Mouse (Mus musculus): Measurements from ENCODE around the gene Cog5. TPM values are rescaled to one million over a fixed set of nuclear protein-coding genes. Genes with fewer than 3 reads are reported as not detected.
A peak's percentile ranks its signal among the peaks of the same experiment; 100 is the strongest.

Gene Cog5
- polyA plus RNA-seq, 1 experiment from 2014 or later = 34.3 TPM

DNA sequence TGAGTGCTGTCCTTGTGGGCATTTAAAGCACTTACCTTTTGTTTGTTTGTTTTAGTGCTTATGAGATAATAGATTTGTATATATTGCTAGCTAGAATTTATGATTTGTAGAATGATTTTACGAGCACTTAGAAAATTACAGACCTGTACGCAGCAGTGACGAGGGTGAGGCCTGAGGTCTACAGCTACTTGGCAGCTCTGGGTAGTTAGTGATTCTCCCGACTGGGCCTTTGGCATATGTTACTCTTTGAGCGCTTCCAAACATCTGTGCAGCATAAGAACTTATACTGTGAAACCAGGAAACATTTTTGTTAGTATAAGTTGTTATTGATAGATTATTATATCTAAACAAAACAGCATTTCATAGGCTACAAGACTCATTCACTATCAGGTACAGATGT is 46.7 kb downstream of the Cog5 start:
- H3K36me3 ChIP-seq (ENCODE audit: control insufficient read depth, insufficient read depth, low read length) = 0 out of 2 replicates have a peak, but pooled peaks cover 3% of the 10 kb centered on the region
- no peak overlapping the region for H3K4me2 ChIP-seq
- no peak overlapping the region for H3K27ac ChIP-seq (ENCODE audit: low read depth, low read length)
- no peak for DNase-seq (ENCODE audit: low spot score, missing footprints)
- H3K4me3 ChIP-seq (ENCODE audit: low read depth, low read length) = no peak overlapping the region
- H3K9ac ChIP-seq (ENCODE audit: low read length) = no peak overlapping the region
- no peak for ATAC-seq (ENCODE audit: low FRiP score)
- no peaks in the 10 kb centered on the region for H3K27me3 ChIP-seq (ENCODE audit: control insufficient read depth, insufficient read depth, low read length)
- H3K9me3 ChIP-seq (ENCODE audit: control insufficient read depth, low read length) = peaks cover 5% of the 10 kb centered on the region; the same call in 1 of the 2 replicates
- 90% methylated on average over 5 of the region's 5 CpGs for WGBS
- H3K4me1 ChIP-seq (ENCODE audit: control insufficient read depth, insufficient read depth, low read length) = no peaks in the 10 kb centered on the region

DNA sequence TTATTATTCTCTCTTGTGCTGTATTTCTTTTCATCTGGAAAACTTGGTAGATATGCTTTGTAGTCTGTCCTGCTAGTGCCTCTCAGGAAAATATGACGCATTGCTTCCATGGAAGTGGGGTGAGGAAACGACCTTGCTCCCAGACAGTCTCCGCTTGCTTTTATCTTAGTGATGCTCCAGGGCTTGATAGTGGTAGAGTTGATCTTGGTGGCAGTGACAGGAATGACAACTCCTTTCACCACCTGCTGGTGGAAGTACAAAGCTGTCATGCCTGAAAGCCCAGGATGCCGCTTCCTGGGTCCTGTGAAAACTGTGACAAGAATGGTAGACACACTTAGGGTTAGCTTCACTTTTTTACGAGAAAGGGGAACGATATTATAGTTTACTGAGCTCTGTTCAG is 49.2 kb downstream of the Cog5 start:
- ATAC-seq (ENCODE audit: low FRiP score) (no peak), DNase-seq (ENCODE audit: low spot score, missing footprints) (no peak)
- H3K9ac ChIP-seq (ENCODE audit: low read length) = no peak overlapping the region
- no peaks in the 10 kb centered on the region for H3K27me3 ChIP-seq (ENCODE audit: control insufficient read depth, insufficient read depth, low read length)
- no peaks in the 10 kb centered on the region for H3K9me3 ChIP-seq (ENCODE audit: control insufficient read depth, low read length)
- H3K27ac ChIP-seq (ENCODE audit: low read depth, low read length) = no peak overlapping the region
- WGBS = 74% methylated on average over 6 of the region's 6 CpGs
- H3K4me2 ChIP-seq = no peak overlapping the region
- H3K4me3 ChIP-seq (ENCODE audit: low read depth, low read length) = no peak overlapping the region
- no peaks in the 10 kb centered on the region for H3K36me3 ChIP-seq (ENCODE audit: control insufficient read depth, insufficient read depth, low read length)
- H3K4me1 ChIP-seq (ENCODE audit: control insufficient read depth, insufficient read depth, low read length) = no peaks in the 10 kb centered on the region

DNA sequence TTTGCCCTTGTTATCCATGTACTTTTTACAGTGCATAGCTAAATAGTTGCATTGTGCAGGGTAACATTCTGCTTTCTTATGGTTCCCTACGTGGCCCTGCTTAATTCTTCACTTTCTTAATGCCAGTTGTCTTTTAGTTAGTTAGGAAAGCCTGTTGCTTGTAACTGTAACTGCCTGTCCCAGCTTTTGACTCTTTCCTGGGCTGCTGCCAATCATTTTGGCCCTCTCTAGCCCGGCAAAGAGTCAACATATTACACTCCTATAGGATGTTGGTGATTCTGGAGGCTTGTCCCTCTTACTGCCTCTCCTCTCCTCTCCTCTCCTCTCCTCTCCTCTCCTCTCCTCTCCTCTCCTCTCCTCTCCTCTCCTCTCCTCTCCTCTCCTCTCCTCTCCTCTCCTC is 51.5 kb downstream of the Cog5 start:
- no peak for ATAC-seq (ENCODE audit: low FRiP score)
- Histone ChIP-seq H3K4me2 (no peak overlapping the region), H3K4me1 (ENCODE audit: control insufficient read depth, insufficient read depth, low read length) (no peaks in the 10 kb centered on the region), H3K27ac (ENCODE audit: low read depth, low read length) (no peak overlapping the region), H3K4me3 (ENCODE audit: low read depth, low read length) (no peak overlapping the region), H3K27me3 (ENCODE audit: control insufficient read depth, insufficient read depth, low read length) (no peaks in the 10 kb centered on the region), H3K9ac (ENCODE audit: low read length) (no peak overlapping the region), H3K36me3 (ENCODE audit: control insufficient read depth, insufficient read depth, low read length) (no peaks in the 10 kb centered on the region), H3K9me3 (ENCODE audit: control insufficient read depth, low read length) (no peaks in the 10 kb centered on the region)
- whole genome bisulfite sequencing = 78% methylated on average over 2 of the region's 2 CpGs
- DNase-seq (ENCODE audit: low spot score, missing footprints) = no peak

DNA sequence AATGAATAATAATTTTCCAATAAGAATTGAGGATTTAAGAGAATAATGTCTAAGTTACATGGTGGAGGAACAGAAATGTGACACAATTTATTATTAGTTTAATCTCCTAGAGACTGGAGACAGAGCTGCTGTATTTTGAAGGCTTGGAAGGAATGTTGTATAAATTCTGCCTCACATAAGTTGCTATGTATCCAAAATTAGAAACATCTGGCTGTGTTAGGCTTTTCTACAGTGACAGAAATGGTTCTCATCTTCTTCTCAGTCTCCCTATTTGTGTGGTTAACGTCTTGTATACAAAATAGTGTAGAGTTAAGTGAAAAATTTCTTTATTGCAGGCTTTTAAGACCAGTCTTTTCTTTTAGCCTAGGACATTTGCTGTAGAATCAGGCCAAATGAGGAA is 52.9 kb downstream of the Cog5 start:
- no peak overlapping the region for H3K27ac ChIP-seq (ENCODE audit: low read depth, low read length)
- H3K36me3 ChIP-seq (ENCODE audit: control insufficient read depth, insufficient read depth, low read length) = no peaks in the 10 kb centered on the region
- H3K4me3 ChIP-seq (ENCODE audit: low read depth, low read length) = no peak overlapping the region
- H3K27me3 ChIP-seq (ENCODE audit: control insufficient read depth, insufficient read depth, low read length) = no peaks in the 10 kb centered on the region
- ATAC-seq (ENCODE audit: low FRiP score) = no peak
- 78% methylated on average over 1 of the region's 1 CpGs for WGBS
- DNase-seq (ENCODE audit: low spot score, missing footprints) = no peak
- H3K4me1 ChIP-seq (ENCODE audit: control insufficient read depth, insufficient read depth, low read length) = no peaks in the 10 kb centered on the region
- no peak overlapping the region for H3K4me2 ChIP-seq
- no peak overlapping the region for H3K9ac ChIP-seq (ENCODE audit: low read length)
- H3K9me3 ChIP-seq (ENCODE audit: control insufficient read depth, low read length) = no peaks in the 10 kb centered on the region

DNA sequence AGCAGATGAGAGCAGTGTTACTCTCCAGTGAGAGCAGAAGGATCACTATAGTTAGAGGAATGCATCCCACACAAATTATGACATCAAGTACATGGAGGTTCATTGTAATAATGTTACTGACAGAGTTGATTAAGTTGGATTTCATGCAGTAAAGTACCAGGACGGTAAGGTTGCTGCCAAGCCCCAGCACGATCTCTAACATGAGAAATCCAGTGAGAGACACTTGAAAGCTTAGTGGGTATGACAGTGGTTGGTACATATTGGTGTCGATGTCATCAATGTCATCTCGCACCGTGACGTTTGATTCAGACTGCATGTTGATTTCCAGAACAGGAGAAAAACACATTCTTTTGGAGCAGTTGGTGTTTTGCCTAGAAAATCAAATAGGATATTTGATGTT is 55.0 kb downstream of the Cog5 start:
- H3K9me3 ChIP-seq (ENCODE audit: control insufficient read depth, low read length) = no peaks in the 10 kb centered on the region
- no peaks in the 10 kb centered on the region for H3K4me1 ChIP-seq (ENCODE audit: control insufficient read depth, insufficient read depth, low read length)
- no peaks in the 10 kb centered on the region for H3K27me3 ChIP-seq (ENCODE audit: control insufficient read depth, insufficient read depth, low read length)
- no peak for DNase-seq (ENCODE audit: low spot score, missing footprints)
- 87% methylated on average over 6 of the region's 6 CpGs for WGBS
- no peak overlapping the region for H3K27ac ChIP-seq (ENCODE audit: low read depth, low read length)
- no peak overlapping the region for H3K9ac ChIP-seq (ENCODE audit: low read length)
- no peaks in the 10 kb centered on the region for H3K36me3 ChIP-seq (ENCODE audit: control insufficient read depth, insufficient read depth, low read length)
- H3K4me3 ChIP-seq (ENCODE audit: low read depth, low read length) = no peak overlapping the region
- ATAC-seq (ENCODE audit: low FRiP score) = no peak
- no peak overlapping the region for H3K4me2 ChIP-seq

DNA sequence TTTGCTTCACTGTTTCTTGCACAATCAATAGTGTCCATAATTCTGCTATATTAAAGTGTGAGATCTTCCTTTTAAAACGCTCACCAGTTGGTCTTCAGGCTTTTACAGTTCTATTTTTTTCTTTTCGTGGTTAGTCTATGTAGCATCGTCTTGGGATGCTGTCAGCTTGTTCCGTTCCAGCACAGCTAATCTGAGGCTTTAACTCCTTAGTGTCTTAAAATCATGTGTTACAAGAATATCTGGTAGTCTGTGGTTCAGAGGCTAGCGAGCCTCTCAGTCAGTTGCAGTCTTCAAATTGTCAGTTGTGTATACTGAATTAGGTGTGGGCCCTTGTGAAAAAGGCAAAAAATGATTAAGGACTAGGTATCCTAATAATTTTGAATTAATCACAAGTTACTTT is 57.6 kb downstream of the Cog5 start:
- Histone ChIP-seq H3K4me1 (ENCODE audit: control insufficient read depth, insufficient read depth, low read length) (no peaks in the 10 kb centered on the region), H3K9ac (ENCODE audit: low read length) (no peak overlapping the region), H3K9me3 (ENCODE audit: control insufficient read depth, low read length) (no peaks in the 10 kb centered on the region), H3K27me3 (ENCODE audit: control insufficient read depth, insufficient read depth, low read length) (no peaks in the 10 kb centered on the region), H3K4me2 (peak overlapping the region; percentile 26; the same call in 1 of the 2 replicates), H3K4me3 (ENCODE audit: low read depth, low read length) (peak overlapping the region; percentile 17; the same call in 1 of the 2 replicates), H3K27ac (ENCODE audit: low read depth, low read length) (no peak overlapping the region), H3K36me3 (ENCODE audit: control insufficient read depth, insufficient read depth, low read length) (no peaks in the 10 kb centered on the region)
- ATAC-seq (ENCODE audit: low FRiP score) (peak; percentile 50; the same call in 1 of the 2 replicates), DNase-seq (ENCODE audit: low spot score, missing footprints) (no peak)
- 55% methylated on average over 5 of the region's 5 CpGs for WGBS

DNA sequence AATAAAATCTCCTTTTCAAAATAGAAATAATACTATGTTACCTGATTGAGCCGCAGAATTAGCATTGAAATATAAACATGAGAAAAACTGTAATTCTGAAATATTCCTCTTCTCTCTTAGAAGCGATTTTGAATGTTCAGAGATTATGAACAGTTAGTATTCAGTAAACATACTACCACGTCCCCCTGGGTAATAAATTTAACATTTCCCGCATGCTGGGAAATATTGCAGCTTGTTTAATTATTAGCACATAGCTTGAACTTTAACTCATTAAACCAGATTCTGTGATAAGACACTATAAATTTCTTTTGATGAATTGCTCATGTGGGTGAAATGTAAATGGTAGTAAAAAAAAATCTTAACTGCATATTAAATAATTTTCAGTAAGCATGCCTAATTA is 58.1 kb downstream of the Cog5 start:
- H3K36me3 ChIP-seq (ENCODE audit: control insufficient read depth, insufficient read depth, low read length) = no peaks in the 10 kb centered on the region
- no peak overlapping the region for H3K4me3 ChIP-seq (ENCODE audit: low read depth, low read length)
- H3K9me3 ChIP-seq (ENCODE audit: control insufficient read depth, low read length) = no peaks in the 10 kb centered on the region
- no peak overlapping the region for H3K9ac ChIP-seq (ENCODE audit: low read length)
- no peak overlapping the region for H3K4me2 ChIP-seq
- H3K4me1 ChIP-seq (ENCODE audit: control insufficient read depth, insufficient read depth, low read length) = no peaks in the 10 kb centered on the region
- DNase-seq (ENCODE audit: low spot score, missing footprints) = no peak
- no peaks in the 10 kb centered on the region for H3K27me3 ChIP-seq (ENCODE audit: control insufficient read depth, insufficient read depth, low read length)
- 86% methylated on average over 4 of the region's 4 CpGs for WGBS
- H3K27ac ChIP-seq (ENCODE audit: low read depth, low read length) = no peak overlapping the region
- ATAC-seq (ENCODE audit: low FRiP score) = no peak

DNA sequence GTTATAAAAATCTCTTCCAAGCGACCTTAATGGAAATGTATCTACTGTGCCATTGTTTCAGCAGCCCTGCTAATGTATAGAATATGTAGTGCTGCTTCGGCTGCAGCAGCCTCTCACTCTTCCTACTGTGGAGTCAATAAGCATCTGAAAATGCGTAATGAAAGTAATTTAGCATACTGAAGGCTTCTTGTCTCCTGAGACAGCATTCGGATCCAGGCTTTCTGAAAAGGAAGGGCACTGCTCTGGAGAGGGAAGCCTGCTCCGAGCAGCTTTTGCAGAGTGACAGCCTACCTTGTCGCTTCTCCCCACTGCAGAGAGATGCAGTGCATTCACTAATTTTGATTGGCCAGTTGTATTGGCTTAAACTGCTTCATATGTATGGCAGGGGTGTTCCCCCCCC is 58.9 kb downstream of the Cog5 start, which contains the start of gene Gpr22:
TSS of gene Gpr22 (minus strand) at position 348 of the 400 bp plus-strand sequence.
- H3K4me1 ChIP-seq (ENCODE audit: control insufficient read depth, insufficient read depth, low read length) = no peaks in the 10 kb centered on the region
- H3K4me3 ChIP-seq (ENCODE audit: low read depth, low read length) = peak within 1 kb of the TSS; percentile 14; the same call in 1 of the 2 replicates
- peak; percentile 86; the same call in 1 of the 2 replicates for ATAC-seq (ENCODE audit: low FRiP score)
- H3K4me2 ChIP-seq = no peak within 1 kb of the TSS
- peak within 1 kb of the TSS; percentile 48; the same call in 1 of the 2 replicates for H3K27ac ChIP-seq (ENCODE audit: low read depth, low read length)
- no peak for DNase-seq (ENCODE audit: low spot score, missing footprints)
- no peaks in the 10 kb centered on the region for H3K27me3 ChIP-seq (ENCODE audit: control insufficient read depth, insufficient read depth, low read length)
- WGBS = 34% methylated on average over 6 of the region's 6 CpGs
- H3K36me3 ChIP-seq (ENCODE audit: control insufficient read depth, insufficient read depth, low read length) = no peaks in the 10 kb centered on the region
- H3K9ac ChIP-seq (ENCODE audit: low read length) = no peak within 1 kb of the TSS; the same call in 1 of the 2 replicates
- no peaks in the 10 kb centered on the region for H3K9me3 ChIP-seq (ENCODE audit: control insufficient read depth, low read length)

DNA sequence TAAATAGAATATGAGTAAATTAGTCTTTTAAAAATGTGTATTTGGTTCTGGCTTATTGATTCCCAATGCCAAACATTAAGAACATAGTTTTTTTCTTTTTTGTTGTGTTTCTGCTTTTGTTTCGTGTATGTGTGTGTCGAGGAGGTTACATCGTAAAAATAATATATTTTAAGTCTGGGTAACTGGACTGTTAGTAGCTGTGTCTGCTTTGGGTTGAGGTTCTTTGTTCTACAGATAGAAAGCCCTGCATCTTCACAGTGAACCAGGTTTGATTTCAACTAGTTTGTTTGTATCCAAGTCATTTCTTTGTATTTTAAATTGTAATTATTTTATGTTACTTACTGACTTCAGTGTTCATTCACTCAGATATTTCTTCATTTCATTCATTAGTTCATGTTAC is 59.4 kb downstream of the Cog5 start:
- DNase-seq (ENCODE audit: low spot score, missing footprints) (no peak), ATAC-seq (ENCODE audit: low FRiP score) (no peak)
- 91% methylated on average over 3 of the region's 3 CpGs for WGBS
- Histone ChIP-seq H3K27ac (ENCODE audit: low read depth, low read length) (no peak overlapping the region), H3K4me3 (ENCODE audit: low read depth, low read length) (no peak overlapping the region), H3K4me2 (no peak overlapping the region), H3K27me3 (ENCODE audit: control insufficient read depth, insufficient read depth, low read length) (no peaks in the 10 kb centered on the region), H3K4me1 (ENCODE audit: control insufficient read depth, insufficient read depth, low read length) (no peaks in the 10 kb centered on the region), H3K9me3 (ENCODE audit: control insufficient read depth, low read length) (no peaks in the 10 kb centered on the region), H3K36me3 (ENCODE audit: control insufficient read depth, insufficient read depth, low read length) (no peaks in the 10 kb centered on the region), H3K9ac (ENCODE audit: low read length) (no peak overlapping the region)
